In genomic region chr6:89242371-89243288, GRCm38 (mm10) we compare ENCODE assay signal across 7 mouse cellular contexts.
DNase-seq lines count a peak whose midpoint lies in the region; ATAC-seq lines count a peak whose summit lies in the region.

No protein-coding gene starts in this region.

- H3K4me2 ChIP-seq in midbrain, embryonic 13.5 days (replicated peaks), result no peak overlapping the region

- DNase-seq in thymus, postnatal 0 days (ENCODE audit: low spot score), result peak; percentile 23
- no peak for DNase-seq in thymus, adult 18-20 months
- peak; percentile 74 for DNase-seq in embryo, embryonic 11 days
- peak; percentile 5 for DNase-seq in kidney, adult 11 months
- no peak for DNase-seq in cerebellum, adult 18-20 months

- no peak overlapping the region for H3K4me3 ChIP-seq in midbrain, embryonic 13.5 days (replicated peaks)

- WGBS in midbrain, embryonic 13.5 days, result 15% methylated on average over 18 of the region's 18 CpGs

- peak overlapping the region; percentile 67 for H3K27ac ChIP-seq in midbrain, embryonic 13.5 days

- H3K9me3 ChIP-seq in midbrain, embryonic 13.5 days, result no peaks in the 10 kb centered on the region

- peak; percentile 64 for ATAC-seq in midbrain, embryonic 13.5 days
- no peak for ATAC-seq in granulocyte monocyte progenitor cell, adult 5-6 weeks (replicated peaks; ENCODE audit: poor library complexity, severe bottlenecking)

- H3K27me3 ChIP-seq in midbrain, embryonic 13.5 days, result peaks cover 6% of the 10 kb centered on the region; the same call in 1 of the 2 replicates

- H3K36me3 ChIP-seq in midbrain, embryonic 13.5 days, result no peaks in the 10 kb centered on the region

- peaks cover 58% of the 10 kb centered on the region for H3K4me1 ChIP-seq in midbrain, embryonic 13.5 days (replicated peaks)

- no peak overlapping the region; the same call in 1 of the 2 replicates for H3K9ac ChIP-seq in midbrain, embryonic 13.5 days (replicated peaks)

Comparison
In these comparisons a context has a peak if more than half of its experiments do, and no peak if none do; other contexts are left out.
1. DNase-seq: peak in thymus, postnatal 0 days (single experiment), embryo, embryonic 11 days (single experiment) and kidney, adult 11 months (single experiment); none in thymus, adult 18-20 months (0 of 2) and cerebellum, adult 18-20 months (0 of 2).